In the genomic region with DNA sequence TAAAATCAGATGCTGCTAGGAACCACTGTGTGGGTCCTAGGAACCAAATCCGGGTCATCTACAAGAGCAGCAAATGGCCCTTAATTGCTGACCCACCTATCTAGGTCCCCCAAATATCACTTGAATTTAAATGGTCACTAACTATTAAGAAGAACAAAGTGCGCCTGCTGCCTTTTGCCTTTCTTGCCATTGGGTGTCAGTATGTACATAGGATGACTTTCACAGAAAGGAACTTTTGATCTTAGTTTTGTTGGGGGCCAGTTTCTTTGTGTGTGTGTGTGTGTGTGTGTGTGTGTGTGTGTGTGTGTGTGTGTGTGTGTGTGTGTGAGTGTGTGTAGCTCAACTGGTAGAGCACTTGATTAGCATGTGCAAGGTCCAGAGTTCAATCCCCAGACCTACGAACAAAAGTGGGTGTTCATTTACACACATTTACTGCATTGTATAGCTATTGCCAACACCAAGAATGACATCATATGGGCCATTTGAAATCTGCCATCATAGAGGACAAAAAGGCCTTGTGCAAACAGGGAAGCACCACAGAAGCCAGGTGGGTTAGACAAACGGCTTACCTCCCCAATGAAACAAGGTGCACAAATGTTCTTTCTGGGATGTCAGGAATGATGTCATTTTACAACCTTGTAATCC, we compare ENCODE assay signal across 24 mouse cellular contexts. TPM values are rescaled to one million over a fixed set of nuclear protein-coding genes. Genes with fewer than 3 reads are reported as not detected.
DNase-seq lines count a peak whose midpoint lies in the region; ATAC-seq and TF ChIP-seq lines count a peak whose summit lies in the region.
"Had no signal": no experiment of that assay in that cellular context is flagged by ENCODE, and none has a peak within 500 bp of the region (broad histone marks: within the 10 kb centered on the region; RNA-seq: fewer than 3 reads in every experiment).

No protein-coding gene starts in this region.

- TF ChIP-seq CTCF in kidney, postnatal 0 days (IDR thresholded peaks at IDR 0.05; ENCODE audit: low read depth), result peak; percentile 67
- TF ChIP-seq CTCF in cortical plate, adult 2 months (IDR thresholded peaks at IDR 0.05; ENCODE audit: extremely low read depth, insufficient read depth, low read length), result peak; percentile 3; the same call in 1 of the 2 replicates

- WGBS in kidney, postnatal 0 days, result 60% methylated on average over 4 of the region's 4 CpGs
- WGBS in midbrain, embryonic 14.5 days, result 84% methylated on average over 4 of the region's 4 CpGs
- 85% methylated on average over 4 of the region's 4 CpGs for WGBS in midbrain, embryonic 10.5 days
- WGBS in forebrain, embryonic 15.5 days, result 72% methylated on average over 4 of the region's 4 CpGs

- ATAC-seq in kidney, postnatal 0 days (replicated peaks; ENCODE audit: low FRiP score, low read depth), result no peak
- ATAC-seq in midbrain, embryonic 14.5 days (ENCODE audit: low FRiP score, low TSS enrichment), result no peak
- no peak for ATAC-seq in forebrain, embryonic 15.5 days (replicated peaks)
- ATAC-seq: midbrain, embryonic 16.5 days had no signal

- no peak overlapping the region for H3K4me2 ChIP-seq in kidney, postnatal 0 days (ENCODE audit: low read length)
- H3K4me2 ChIP-seq in midbrain, embryonic 14.5 days (ENCODE audit: low read length), result no peak overlapping the region
- H3K4me2 ChIP-seq in forebrain, embryonic 15.5 days (replicated peaks), result no peak overlapping the region
- H3K4me2 ChIP-seq: embryonic facial prominence, embryonic 13.5 days; forebrain, embryonic 12.5 days; stomach, embryonic 15.5 days had no signal

- H3K9me3 ChIP-seq in kidney, postnatal 0 days (replicated peaks; ENCODE audit: low read length), result no peaks in the 10 kb centered on the region
- no peaks in the 10 kb centered on the region for H3K9me3 ChIP-seq in midbrain, embryonic 14.5 days (ENCODE audit: control insufficient read depth, low read length)
- H3K9me3 ChIP-seq in midbrain, embryonic 10.5 days (replicated peaks), result no peaks in the 10 kb centered on the region
- H3K9me3 ChIP-seq in forebrain, embryonic 15.5 days, result no peaks in the 10 kb centered on the region
- H3K9me3 ChIP-seq: embryonic facial prominence, embryonic 13.5 days; forebrain, embryonic 12.5 days; heart, embryonic 10.5 days; hindbrain, embryonic 10.5 days; stomach, embryonic 15.5 days had no signal

- no peak for TF ChIP-seq POLR2A in cortical plate, adult 2 months (IDR thresholded peaks at IDR 0.05; ENCODE audit: extremely low read depth, insufficient read depth, low read length)

- no peaks in the 10 kb centered on the region for H3K36me3 ChIP-seq in kidney, postnatal 0 days (ENCODE audit: insufficient read depth, low read length)
- H3K36me3 ChIP-seq in midbrain, embryonic 14.5 days (ENCODE audit: control insufficient read depth, insufficient read depth, low read length), result no peaks in the 10 kb centered on the region
- H3K36me3 ChIP-seq in midbrain, embryonic 10.5 days, result no peaks in the 10 kb centered on the region
- no peaks in the 10 kb centered on the region for H3K36me3 ChIP-seq in forebrain, embryonic 15.5 days
- H3K36me3 ChIP-seq: embryonic facial prominence, embryonic 13.5 days; forebrain, embryonic 12.5 days; heart, embryonic 10.5 days; hindbrain, embryonic 10.5 days; stomach, embryonic 15.5 days had no signal

- H3K9ac ChIP-seq in kidney, postnatal 0 days (ENCODE audit: low read depth, low read length), result no peak overlapping the region
- H3K9ac ChIP-seq in midbrain, embryonic 14.5 days (replicated peaks; ENCODE audit: low read length), result no peak overlapping the region
- H3K9ac ChIP-seq in forebrain, embryonic 15.5 days (replicated peaks), result no peak overlapping the region
- H3K9ac ChIP-seq: embryonic facial prominence, embryonic 13.5 days; forebrain, embryonic 12.5 days; stomach, embryonic 15.5 days had no signal

- no peaks in the 10 kb centered on the region for H3K4me1 ChIP-seq in kidney, postnatal 0 days (replicated peaks; ENCODE audit: insufficient read depth, low read length)
- no peaks in the 10 kb centered on the region for H3K4me1 ChIP-seq in midbrain, embryonic 14.5 days (ENCODE audit: control insufficient read depth, insufficient read depth, low read length)
- no peaks in the 10 kb centered on the region for H3K4me1 ChIP-seq in midbrain, embryonic 10.5 days
- H3K4me1 ChIP-seq in cortical plate, adult 2 months (ENCODE audit: control insufficient read depth, insufficient read depth, low read length), result no peaks in the 10 kb centered on the region
- H3K4me1 ChIP-seq in forebrain, embryonic 15.5 days, result no peaks in the 10 kb centered on the region
- H3K4me1 ChIP-seq: embryonic facial prominence, embryonic 13.5 days; forebrain, embryonic 12.5 days; heart, embryonic 10.5 days; hindbrain, embryonic 10.5 days; megakaryocyte, embryonic 14.5 days; stomach, embryonic 15.5 days had no signal

- H3K27me3 ChIP-seq in kidney, postnatal 0 days (ENCODE audit: insufficient read depth, low read length), result no peaks in the 10 kb centered on the region
- H3K27me3 ChIP-seq in midbrain, embryonic 14.5 days (ENCODE audit: control insufficient read depth, insufficient read depth, low read length), result no peaks in the 10 kb centered on the region
- no peaks in the 10 kb centered on the region for H3K27me3 ChIP-seq in midbrain, embryonic 10.5 days (ENCODE audit: low read depth, poor library complexity, severe bottlenecking)
- no peaks in the 10 kb centered on the region for H3K27me3 ChIP-seq in forebrain, embryonic 15.5 days
- H3K27me3 ChIP-seq: embryonic facial prominence, embryonic 13.5 days; forebrain, embryonic 12.5 days; megakaryocyte, embryonic 14.5 days; stomach, embryonic 15.5 days had no signal

- H3K4me3 ChIP-seq in kidney, postnatal 0 days (replicated peaks; ENCODE audit: low read depth, low read length), result no peak overlapping the region
- H3K4me3 ChIP-seq in midbrain, embryonic 14.5 days (replicated peaks; ENCODE audit: low read depth, low read length), result no peak overlapping the region
- no peak overlapping the region for H3K4me3 ChIP-seq in midbrain, embryonic 10.5 days
- H3K4me3 ChIP-seq in cortical plate, adult 2 months (ENCODE audit: insufficient read depth, low read length), result no peak overlapping the region
- H3K4me3 ChIP-seq in forebrain, embryonic 15.5 days, result no peak overlapping the region
- H3K4me3 ChIP-seq: embryonic facial prominence, embryonic 13.5 days; erythroblast, embryonic 14.5 days; forebrain, embryonic 12.5 days; heart, embryonic 10.5 days; hindbrain, embryonic 10.5 days; megakaryocyte, embryonic 14.5 days; stomach, embryonic 15.5 days had no signal

- DNase-seq in kidney, postnatal 0 days (ENCODE audit: low spot score), result peak; percentile 15
- DNase-seq in kidney, postnatal 10 days, result no peak
- peak; percentile 18 for DNase-seq in midbrain, embryonic 14.5 days
- no peak for DNase-seq in midbrain, embryonic 10.5 days (ENCODE audit: low spot score)
- DNase-seq in adrenal gland, adult 2 months, result no peak
- DNase-seq: adrenal gland, postnatal 36 days; cerebellum, adult 11 months; cerebellum, adult 9-11 months; gastrocnemius, postnatal 10 days; heart, postnatal 10 days; kidney, adult 2 months; kidney, postnatal 14 days; thymus, adult 18-20 months; thymus, postnatal 36 days had no signal

- H3K27ac ChIP-seq in kidney, postnatal 0 days, result no peak overlapping the region
- no peak overlapping the region for H3K27ac ChIP-seq in midbrain, embryonic 14.5 days (replicated peaks; ENCODE audit: low read depth, low read length)
- H3K27ac ChIP-seq in midbrain, embryonic 10.5 days (replicated peaks), result no peak overlapping the region
- no peak overlapping the region for H3K27ac ChIP-seq in cortical plate, adult 2 months (ENCODE audit: insufficient read depth, low read length)
- H3K27ac ChIP-seq in forebrain, embryonic 15.5 days (replicated peaks), result no peak overlapping the region
- H3K27ac ChIP-seq: embryonic facial prominence, embryonic 13.5 days; forebrain, embryonic 12.5 days; heart, embryonic 10.5 days; hindbrain, embryonic 10.5 days; stomach, embryonic 15.5 days had no signal

RNA-seq across cellular contexts. Expression of gene Sidt1, which starts 43.9 kb away (rescaled TPM):
- 0.92 and 1.4 TPM in 2 replicates for polyA plus RNA-seq in kidney, postnatal 0 days (2015; fragmentation: Nextera tagmentation; extraction: Ambion mirVana)
- 3.4 and 7.6 TPM in 2 replicates for polyA plus RNA-seq in midbrain, embryonic 14.5 days (2014; fragmentation: Nextera tagmentation; extraction: Ambion mirVana)
- 0.05 and 0.10 TPM in 2 replicates for polyA plus RNA-seq in midbrain, embryonic 10.5 days (2016; fragmentation: Nextera tagmentation; extraction: Ambion mirVana)
- polyA plus RNA-seq in cortical plate, adult 2 months (2012; rRNA removed), result 60.0 and 67.5 TPM in 2 replicates
- 10 to 100 TPM in 1 of 2 experiments, 1 to 10 TPM in 1; 8.5 to 10.3 TPM for total RNA-seq in adrenal gland, adult 2 months (2021)
- polyA plus RNA-seq in adrenal gland, adult 2 months (2012; rRNA removed), result 6.3 and 8.4 TPM in 2 replicates
- 3.1 and 3.5 TPM in 2 replicates for polyA plus RNA-seq in forebrain, embryonic 15.5 days (2015; fragmentation: Nextera tagmentation; extraction: Ambion mirVana)
- polyA plus RNA-seq: erythroblast, embryonic 14.5 days; heart, embryonic 10.5 days had no signal

RNA-seq across cellular contexts. Expression of gene Spice1, which starts 57.8 kb away (rescaled TPM):
- 17.9 and 18.8 TPM in 2 replicates for polyA plus RNA-seq in kidney, postnatal 0 days (2015; fragmentation: Nextera tagmentation; extraction: Ambion mirVana)
- polyA plus RNA-seq in midbrain, embryonic 14.5 days (2014; fragmentation: Nextera tagmentation; extraction: Ambion mirVana), result 9.6 and 16.6 TPM in 2 replicates
- 34.1 and 35.8 TPM in 2 replicates for polyA plus RNA-seq in midbrain, embryonic 10.5 days (2016; fragmentation: Nextera tagmentation; extraction: Ambion mirVana)
- 17.9 and 20.4 TPM in 2 replicates for polyA plus RNA-seq in cortical plate, adult 2 months (2012; rRNA removed)
- 10 to 100 TPM; 14.9 to 26.9 TPM for total RNA-seq in adrenal gland, adult 2 months (2021)
- polyA plus RNA-seq in adrenal gland, adult 2 months (2012; rRNA removed), result 4.4 and 4.9 TPM in 2 replicates
- polyA plus RNA-seq in forebrain, embryonic 15.5 days (2015; fragmentation: Nextera tagmentation; extraction: Ambion mirVana), result 20.6 and 23.4 TPM in 2 replicates

Comparison
In these comparisons a context has a peak if more than half of its experiments do, and no peak if none do; other contexts are left out.
1. DNase-seq: peak in kidney, postnatal 0 days (single experiment) and midbrain, embryonic 14.5 days (single experiment); none in kidney, postnatal 10 days (single experiment), midbrain, embryonic 10.5 days (single experiment) and adrenal gland, adult 2 months (single experiment).